Mouse (Mus musculus): Measurements from ENCODE around the gene Gm8212. TPM values are rescaled to one million over a fixed set of nuclear protein-coding genes. Genes with fewer than 3 reads are reported as not detected.

The Gm8212 gene
- not detected in 2 replicates for polyA plus RNA-seq (2012; rRNA removed; ENCODE audit: low replicate concordance)

DNA sequence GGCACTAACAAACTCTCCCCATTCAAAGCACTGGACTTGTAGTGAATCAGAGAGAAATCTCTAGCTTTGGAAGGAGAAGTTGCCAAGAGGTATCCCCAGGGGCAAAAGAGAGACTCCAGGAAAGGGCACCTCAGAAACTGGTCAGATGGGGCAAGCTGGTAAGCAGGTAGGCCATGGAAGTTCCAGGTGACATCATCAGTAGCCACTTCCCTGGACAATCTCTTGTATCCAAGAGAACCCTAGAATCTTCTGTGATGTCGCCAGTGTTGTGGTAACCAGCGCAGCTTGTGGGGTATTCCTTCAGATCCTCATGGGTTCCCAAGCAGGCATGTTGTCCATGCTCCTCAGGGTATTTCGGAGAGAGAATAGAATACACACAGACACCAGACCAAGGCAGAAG lies at the start of gene Gm8212:
TSS of gene Gm8212 (plus strand) at position 301 of the 400 bp plus-strand sequence.

DNA sequence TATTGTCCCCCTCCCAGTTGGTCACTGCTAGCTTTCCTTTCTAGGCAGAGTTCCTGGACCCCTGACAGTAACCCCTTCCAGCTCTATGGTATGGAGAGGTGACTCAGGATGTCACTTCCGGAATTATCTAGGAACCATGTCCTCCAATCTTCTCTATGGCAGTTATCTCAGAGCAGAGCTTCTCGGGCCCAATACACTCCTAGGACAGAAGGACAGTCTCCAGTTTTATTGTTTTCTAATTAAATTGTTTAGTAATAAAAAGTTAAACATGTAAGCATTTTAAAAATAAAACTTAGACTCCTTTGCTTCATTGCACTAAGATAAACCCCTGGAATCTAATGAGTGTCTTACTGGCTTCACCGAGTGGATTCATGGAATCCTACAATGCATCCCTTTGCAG lies 15.7 kb downstream of the Gm8212 start, which contains the start of gene 4930503E14Rik:
TSS of gene 4930503E14Rik (minus strand) at position 101 of the 400 bp plus-strand sequence.

Other genes starting within 250 kb of the Gm8212 start
- gene Ang5, start 240.6 kb upstream of the Gm8212 start, polyA plus RNA-seq (2012; rRNA removed; ENCODE audit: low replicate concordance) = not detected in 2 replicates
- not detected in 2 replicates for gene Ang6, start 195.4 kb upstream of the Gm8212 start, polyA plus RNA-seq (2012; rRNA removed; ENCODE audit: low replicate concordance)
- gene Ear2, start 95.0 kb upstream of the Gm8212 start, polyA plus RNA-seq (2012; rRNA removed; ENCODE audit: low replicate concordance) = 35.1 and 105 TPM in 2 replicates
- gene Gm3327, start 73.8 kb upstream of the Gm8212 start, polyA plus RNA-seq (2012; rRNA removed; ENCODE audit: low replicate concordance) = not detected in 2 replicates
- gene 4930503E14Rik, start 15.6 kb downstream of the Gm8212 start, polyA plus RNA-seq (2012; rRNA removed; ENCODE audit: low replicate concordance) = not detected in 2 replicates
- not detected in 2 replicates for gene Gm8220, start 87.9 kb downstream of the Gm8212 start, polyA plus RNA-seq (2012; rRNA removed; ENCODE audit: low replicate concordance)
- not detected in 2 replicates for gene Gm5930, start 140.9 kb downstream of the Gm8212 start, polyA plus RNA-seq (2012; rRNA removed; ENCODE audit: low replicate concordance)
- not detected in 2 replicates for gene Gm8229, start 167.7 kb downstream of the Gm8212 start, polyA plus RNA-seq (2012; rRNA removed; ENCODE audit: low replicate concordance)
- gene Gm3371, start 213.0 kb downstream of the Gm8212 start, polyA plus RNA-seq (2012; rRNA removed; ENCODE audit: low replicate concordance) = not detected in 2 replicates
- gene Gm8232, start 236.0 kb downstream of the Gm8212 start, polyA plus RNA-seq (2012; rRNA removed; ENCODE audit: low replicate concordance) = not detected in 2 replicates

Data from mammary gland, adult 2 months (tissue).